11 mouse cellular contexts compared by ENCODE assay signal in the genomic region with DNA sequence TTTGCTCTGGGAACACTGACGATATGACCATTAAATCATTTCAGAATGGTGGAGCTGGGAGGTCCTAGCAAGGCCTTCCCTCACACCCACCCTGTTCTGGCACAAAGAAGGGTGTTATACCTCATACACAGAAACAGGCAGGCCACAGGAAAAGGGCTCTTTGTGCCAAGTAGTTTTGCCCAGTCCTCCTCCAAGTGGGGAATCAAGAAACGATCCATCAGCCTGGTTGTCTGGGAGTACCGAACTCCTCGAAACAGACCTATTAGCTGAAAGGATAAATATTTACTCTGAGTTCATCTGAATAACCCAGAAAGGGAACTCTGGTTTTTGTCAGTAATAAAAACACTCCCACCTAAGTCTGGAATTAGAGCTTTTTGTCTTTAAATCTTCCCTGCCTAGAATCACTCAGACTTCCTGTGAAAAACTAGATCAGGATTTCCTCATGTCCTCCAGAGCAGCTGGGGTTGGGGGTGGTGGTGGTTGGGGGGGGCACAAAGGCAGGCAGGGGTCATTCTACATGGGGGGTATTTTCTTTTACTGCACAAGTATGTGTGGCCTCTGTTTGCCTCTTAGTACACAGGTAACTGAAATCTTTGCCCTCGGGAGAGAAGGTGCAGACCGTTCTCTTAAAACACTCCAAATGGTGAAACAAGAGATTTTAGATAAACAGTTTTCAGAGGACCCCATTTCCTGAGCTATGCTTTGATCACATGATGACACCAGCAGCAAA.
DNase-seq lines count a peak whose midpoint lies in the region; ATAC-seq lines count a peak whose summit lies in the region.
"Had no signal": no experiment of that assay in that cellular context is flagged by ENCODE, and none has a peak within 500 bp of the region (broad histone marks: within the 10 kb centered on the region; RNA-seq: fewer than 3 reads in every experiment).

No protein-coding gene starts in this region.

- no peaks in the 10 kb centered on the region for H3K9me3 ChIP-seq in hindbrain, embryonic 16.5 days (ENCODE audit: control insufficient read depth, low read length)
- H3K9me3 ChIP-seq in hindbrain, embryonic 10.5 days = no peaks in the 10 kb centered on the region
- H3K9me3 ChIP-seq in neural tube, embryonic 15.5 days (replicated peaks) = no peaks in the 10 kb centered on the region
- no peaks in the 10 kb centered on the region for H3K9me3 ChIP-seq in stomach, embryonic 15.5 days
- H3K9me3 ChIP-seq: megakaryocyte, embryonic 14.5 days had no signal

- no peak overlapping the region for H3K4me3 ChIP-seq in hindbrain, embryonic 16.5 days (ENCODE audit: low read length)
- H3K4me3 ChIP-seq in hindbrain, embryonic 10.5 days = no peak overlapping the region
- H3K4me3 ChIP-seq in neural tube, embryonic 15.5 days (replicated peaks) = no peak overlapping the region
- H3K4me3 ChIP-seq in stomach, embryonic 15.5 days (replicated peaks) = no peak overlapping the region

- H3K27me3 ChIP-seq in hindbrain, embryonic 16.5 days (replicated peaks; ENCODE audit: control insufficient read depth, insufficient read depth, low read length) = no peaks in the 10 kb centered on the region
- H3K27me3 ChIP-seq in hindbrain, embryonic 10.5 days (ENCODE audit: insufficient read depth, poor library complexity, severe bottlenecking) = no peaks in the 10 kb centered on the region
- H3K27me3 ChIP-seq in neural tube, embryonic 15.5 days (replicated peaks) = no peaks in the 10 kb centered on the region
- H3K27me3 ChIP-seq in stomach, embryonic 15.5 days (replicated peaks) = no peaks in the 10 kb centered on the region
- H3K27me3 ChIP-seq: megakaryocyte, embryonic 14.5 days had no signal

- DNase-seq in hindbrain, embryonic 10.5 days (ENCODE audit: low spot score) = no peak
- DNase-seq in neural tube, embryonic 10.5 days (ENCODE audit: extremely low spot score, low spot score) = peak; percentile 35
- DNase-seq in hindlimb bud, embryonic 11.5 days (ENCODE audit: extremely low spot score, low read depth, low spot score) = peak; percentile 6
- DNase-seq in cerebellum, postnatal 14 days = no peak
- no peak for DNase-seq in right cerebral cortex, adult 2 months (ENCODE audit: low spot score in 2 of 2)
- DNase-seq: right cerebral cortex, postnatal 14 days; thymus, postnatal 14 days had no signal

- WGBS in hindbrain, embryonic 16.5 days = 57% methylated on average over 6 of the region's 6 CpGs
- 60% methylated on average over 6 of the region's 6 CpGs for WGBS in hindbrain, embryonic 10.5 days
- WGBS in neural tube, embryonic 15.5 days = 50% methylated on average over 6 of the region's 6 CpGs
- 3% methylated on average over 6 of the region's 6 CpGs for WGBS in stomach, embryonic 15.5 days

- ATAC-seq in hindbrain, embryonic 16.5 days = peak; percentile 37; the same call in 1 of the 2 replicates
- no peak for ATAC-seq in neural tube, embryonic 15.5 days (ENCODE audit: low FRiP score)
- ATAC-seq in stomach, embryonic 15.5 days (ENCODE audit: insufficient read depth, low FRiP score, low read depth) = peak; percentile 82

- no peak overlapping the region for H3K9ac ChIP-seq in hindbrain, embryonic 16.5 days (ENCODE audit: low read depth, low read length)
- H3K9ac ChIP-seq in neural tube, embryonic 15.5 days (replicated peaks) = no peak overlapping the region
- no peak overlapping the region for H3K9ac ChIP-seq in stomach, embryonic 15.5 days

- no peak overlapping the region for H3K4me2 ChIP-seq in hindbrain, embryonic 16.5 days (ENCODE audit: low read length)
- no peak overlapping the region for H3K4me2 ChIP-seq in neural tube, embryonic 15.5 days
- no peak overlapping the region for H3K4me2 ChIP-seq in stomach, embryonic 15.5 days

- no peak overlapping the region for H3K27ac ChIP-seq in hindbrain, embryonic 16.5 days (ENCODE audit: low read depth, low read length)
- no peak overlapping the region; the same call in 1 of the 2 replicates for H3K27ac ChIP-seq in hindbrain, embryonic 10.5 days
- no peak overlapping the region for H3K27ac ChIP-seq in neural tube, embryonic 15.5 days (replicated peaks)
- H3K27ac ChIP-seq in stomach, embryonic 15.5 days = peak overlapping the region; percentile 44

- H3K4me1 ChIP-seq in hindbrain, embryonic 16.5 days (ENCODE audit: control insufficient read depth, insufficient read depth, low read depth, low read length) = no peaks in the 10 kb centered on the region; the same call in 1 of the 2 replicates
- no peaks in the 10 kb centered on the region; the same call in 1 of the 2 replicates for H3K4me1 ChIP-seq in hindbrain, embryonic 10.5 days (replicated peaks)
- peaks cover 5% of the 10 kb centered on the region; the same call in 1 of the 2 replicates for H3K4me1 ChIP-seq in neural tube, embryonic 15.5 days
- H3K4me1 ChIP-seq in stomach, embryonic 15.5 days = peaks cover 3% of the 10 kb centered on the region; the same call in 1 of the 2 replicates

- no peaks in the 10 kb centered on the region for H3K36me3 ChIP-seq in hindbrain, embryonic 16.5 days (ENCODE audit: control insufficient read depth, insufficient read depth, low read length)
- H3K36me3 ChIP-seq in hindbrain, embryonic 10.5 days = no peaks in the 10 kb centered on the region
- H3K36me3 ChIP-seq in neural tube, embryonic 15.5 days = no peaks in the 10 kb centered on the region
- H3K36me3 ChIP-seq in stomach, embryonic 15.5 days = no peaks in the 10 kb centered on the region

Comparison
In these comparisons a context has a peak if more than half of its experiments do, and no peak if none do; other contexts are left out.
1. DNase-seq: peak in neural tube, embryonic 10.5 days (single experiment) and hindlimb bud, embryonic 11.5 days (single experiment); none in hindbrain, embryonic 10.5 days (single experiment), cerebellum, postnatal 14 days (0 of 2) and right cerebral cortex, adult 2 months (0 of 2).